Mouse (Mus musculus) MEL (cell line): ENCODE measurements around the gene Itga8.

ENCODE experiments used
- MYB ChIP-seq: IDR thresholded peaks from 2 replicates; pipeline ENCODE4 v1.6.1; 2011; ENCODE audit warnings: mild to moderate bottlenecking, low read depth, low read length, improper control_type of control experiment
- POLR2A ChIP-seq, 2 experiments: IDR thresholded peaks; 2 replicates each; pipeline ENCODE4 v1.6.1; 2011 to 2012; ENCODE audit warnings: low read length in 2 of 2, mild to moderate bottlenecking in 2 of 2, control low read depth in 1 of 2, improper control_type of control experiment in 1 of 2, low read depth in 1 of 2, moderate library complexity in 1 of 2; ENCODE audit not compliant: control insufficient read depth in 1 of 2, insufficient read depth in 1 of 2, poor library complexity in 1 of 2
- RAD21 ChIP-seq: IDR thresholded peaks from 2 replicates; pipeline ENCODE4 v1.6.1; 2011; ENCODE audit warnings: mild to moderate bottlenecking, low read depth, low read length, improper control_type of control experiment

- no peak for TF ChIP-seq MYB
- TF ChIP-seq POLR2A (IDR thresholded peaks at IDR 0.05; ENCODE audit: control insufficient read depth in 1 of 2, insufficient read depth in 1 of 2, low read depth in 1 of 2, low read length in 2 of 2, poor library complexity in 1 of 2), result no peak
- no peak for TF ChIP-seq RAD21
Measured at GRCm38 (mm10) chr2:12170221-12170620, 131.5 kb downstream of the Itga8 start.
